Mouse (Mus musculus) heart, adult 2 months (tissue): ENCODE results near the gene Usp19. TPM values are rescaled to one million over a fixed set of nuclear protein-coding genes. Genes with fewer than 3 reads are reported as not detected.

Experiments used
- DNase-seq, 2 experiments: peaks; one replicate each; pipeline ENCODE4 v3.0.0; 2021
- H3K27ac ChIP-seq: fragments of 200-600 bp; 2 replicates; pipeline ENCODE4 v1.8.1; 2022
- H3K27me3 ChIP-seq: fragments of 200-500 bp; 2 replicates; pipeline ENCODE4 v1.6.1; 2012; ENCODE audit warnings: mild to moderate bottlenecking, low read length, inconsistent platforms, mixed read lengths; ENCODE audit not compliant: control insufficient read depth, insufficient read depth
- H3K36me3 ChIP-seq: fragments of 200-500 bp; 2 replicates; pipeline ENCODE4 v1.6.1; 2012; ENCODE audit warnings: low read length, inconsistent platforms; ENCODE audit not compliant: control insufficient read depth, insufficient read depth
- H3K4me1 ChIP-seq: fragments of 200-500 bp; 2 replicates; pipeline ENCODE4 v1.6.1; 2011; ENCODE audit warnings: low read length; ENCODE audit not compliant: control insufficient read depth, insufficient read depth
- H3K4me3 ChIP-seq: fragments of 200-600 bp; 2 replicates; pipeline ENCODE4 v1.8.1; 2022
- H3K79me2 ChIP-seq: fragments of 200-500 bp; replicated peaks from 2 replicates; pipeline ENCODE4 v1.6.1; 2012; ENCODE audit warnings: mild to moderate bottlenecking, inconsistent platforms, low read length, moderate library complexity, mixed read lengths; ENCODE audit not compliant: control insufficient read depth, insufficient read depth
- H3K9ac ChIP-seq: fragments of 200-500 bp; 2 replicates; pipeline ENCODE4 v1.6.1; 2012; ENCODE audit warnings: low read depth, mild to moderate bottlenecking, control low read depth, inconsistent platforms, low read length, mixed read lengths
- CTCF ChIP-seq: fragments of 200-600 bp; IDR thresholded peaks from 2 replicates; pipeline ENCODE4 v1.8.1; 2022; ENCODE audit warnings: antibody characterized with exemption, mild to moderate bottlenecking, moderate library complexity
- EP300 ChIP-seq: fragments of 200-500 bp; IDR thresholded peaks from 2 replicates; pipeline ENCODE4 v1.6.1; 2011; ENCODE audit warnings: low read depth, low read length, control low read depth; ENCODE audit not compliant: insufficient read depth
- POLR2A ChIP-seq: fragments of 200-500 bp; IDR thresholded peaks from 2 replicates; pipeline ENCODE4 v1.6.1; 2011; ENCODE audit warnings: mild to moderate bottlenecking, low read depth, low read length, control low read depth; ENCODE audit not compliant: insufficient read depth
- WGBS: fragments of 180-500 bp; shearing (Covaris S2); methylation state at CpG from one replicate; pipeline ENCODE4 v1.1.7; 2018; 5-methylcytosine and 5-hydroxymethylcytosine counted together
- intact Hi-C: fragments of 180-260 bp; cut with DNase I; formaldehyde crosslinking; loops from one replicate; pipeline ENCODE4 v1.15.1; 2025
- polyA plus RNA-seq: library from polyadenylated mRNA; depleted of rRNA; stranded (reverse); fragments of >200 nt; gene quantifications from 2 replicates; pipeline ENCODE4 v1.2.3, GENCODE M21; 2012
- total RNA-seq, 2 experiments: library from RNA; stranded (reverse); gene quantifications; 2 replicates each; pipeline ENCODE4 v1.2.3; 2021

Usp19 gene
- total and polyA plus RNA-seq, 3 experiments = 83.2 to 110 (median 91.9) TPM

GRCm38 (mm10) chr9:108461675-108462074, 28.7 kb upstream of the Usp19 start:
- no peaks in the 10 kb centered on the region for H3K36me3 ChIP-seq
- no peak for DNase-seq
- 64% methylated on average over 5 of the region's 5 CpGs for WGBS
- H3K9ac ChIP-seq = no peak overlapping the region
- peak overlapping the region; percentile 97 for H3K4me3 ChIP-seq
- H3K79me2 ChIP-seq = peaks cover 2% of the 10 kb centered on the region
- intact Hi-C loops = loop anchor here (2.0 kb wide), 1 partner anchor 17 kb away; the partner anchor contains the start of gene Lamb2
- H3K4me1 ChIP-seq = peaks cover 13% of the 10 kb centered on the region
- H3K27ac ChIP-seq = peak overlapping the region; percentile 97
- no peak for TF ChIP-seq CTCF
- TF ChIP-seq POLR2A = no peak
- TF ChIP-seq EP300 = no peak
- no peaks in the 10 kb centered on the region for H3K27me3 ChIP-seq

DNA sequence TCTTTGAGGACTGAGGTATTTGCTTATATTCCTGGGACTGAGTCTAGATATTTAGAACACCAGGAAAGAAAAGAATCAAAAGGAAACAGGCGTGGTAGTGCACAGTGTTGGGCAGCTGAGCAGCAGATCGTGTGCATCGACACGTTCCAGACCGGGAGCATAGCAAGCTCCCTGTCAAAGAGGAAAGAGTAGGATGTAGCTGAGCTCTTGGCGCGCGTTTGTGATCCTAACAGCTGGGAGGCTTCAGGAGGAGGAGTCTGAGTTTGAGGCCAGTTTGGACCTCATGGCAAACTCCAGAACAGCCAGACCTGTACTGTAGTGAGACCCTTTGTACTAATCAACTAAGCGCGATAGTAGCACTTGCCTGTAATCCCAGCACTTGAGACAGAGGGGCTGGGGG, 28.2 kb upstream of the Usp19 start:
- Histone ChIP-seq H3K4me1 (peaks cover 13% of the 10 kb centered on the region), H3K4me3 (no peak overlapping the region), H3K9ac (0 out of 2 replicates have a peak overlapping the region, but pooled peaks have one; percentile 1), H3K27ac (peak overlapping the region; percentile 97), H3K27me3 (no peaks in the 10 kb centered on the region), H3K79me2 (peaks cover 2% of the 10 kb centered on the region), H3K36me3 (no peaks in the 10 kb centered on the region)
- 41% methylated on average over 10 of the region's 10 CpGs for WGBS
- TF ChIP-seq POLR2A (peak; percentile 39; the same call in 1 of the 2 replicates), CTCF (no peak), EP300 (no peak)
- DNase-seq = peak; percentile 49 to 55
- intact Hi-C loops = no loop called here

DNA sequence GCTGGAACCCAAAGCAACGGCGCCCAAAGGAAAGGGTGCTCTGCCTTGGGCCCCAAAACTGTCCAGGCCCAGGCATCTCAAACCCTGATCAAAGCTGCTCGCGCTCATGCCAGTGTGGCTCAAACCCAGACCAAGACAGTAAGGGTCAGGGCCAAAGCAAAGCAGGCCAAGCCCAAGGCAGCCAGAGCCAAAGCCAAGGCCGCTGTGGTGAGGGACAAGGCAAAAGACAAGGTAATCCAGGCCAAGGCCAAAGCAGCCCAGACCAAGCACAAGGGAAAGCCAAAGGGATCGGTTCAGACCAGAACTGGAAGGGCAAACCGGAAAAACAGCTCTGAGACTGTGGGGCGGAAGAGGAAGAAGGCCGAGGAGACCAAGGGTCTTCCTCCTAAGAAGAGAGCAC, 26.7 kb upstream of the Usp19 start:
- Histone ChIP-seq H3K79me2 (peaks cover 2% of the 10 kb centered on the region), H3K9ac (no peak overlapping the region), H3K27me3 (no peaks in the 10 kb centered on the region), H3K36me3 (no peaks in the 10 kb centered on the region), H3K4me1 (peaks cover 13% of the 10 kb centered on the region), H3K4me3 (no peak overlapping the region), H3K27ac (no peak overlapping the region)
- no peak for DNase-seq
- 95% methylated on average over 9 of the region's 9 CpGs for WGBS
- intact Hi-C loops = no loop called here
- TF ChIP-seq EP300 (no peak), POLR2A (no peak), CTCF (no peak)

GRCm38 (mm10) chr9:108466219-108466618, 24.2 kb upstream of the Usp19 start:
- H3K79me2 ChIP-seq = peaks cover 2% of the 10 kb centered on the region
- H3K4me1 ChIP-seq = peaks cover 13% of the 10 kb centered on the region
- no peaks in the 10 kb centered on the region for H3K36me3 ChIP-seq
- DNase-seq = no peak
- H3K27ac ChIP-seq = no peak overlapping the region
- intact Hi-C loops = no loop called here
- no peak overlapping the region for H3K9ac ChIP-seq
- 93% methylated on average over 2 of the region's 2 CpGs for WGBS
- H3K27me3 ChIP-seq = no peaks in the 10 kb centered on the region
- H3K4me3 ChIP-seq = no peak overlapping the region
- TF ChIP-seq CTCF (no peak), POLR2A (no peak), EP300 (no peak)

DNA sequence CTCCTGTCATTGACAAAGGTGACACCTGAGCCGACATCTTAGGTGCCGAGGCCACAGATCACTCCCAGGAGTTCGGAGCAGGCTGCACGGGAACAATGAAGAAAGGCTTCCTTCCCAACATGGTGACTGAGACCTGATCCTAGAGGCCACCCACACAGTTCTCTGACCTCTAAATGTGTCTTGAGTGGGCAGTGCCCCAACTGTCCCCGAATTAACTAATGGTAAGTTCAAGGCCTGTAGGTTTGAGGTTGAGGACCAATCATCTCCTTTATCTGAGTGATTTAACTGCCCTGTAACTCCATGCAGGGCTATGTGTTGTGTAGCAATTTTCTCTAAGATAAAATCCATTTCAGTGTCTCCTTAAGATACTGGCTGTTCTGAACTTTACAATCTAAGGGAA, 21.0 kb upstream of the Usp19 start:
- TF ChIP-seq EP300 = no peak
- TF ChIP-seq POLR2A = no peak
- TF ChIP-seq CTCF = no peak
- Histone ChIP-seq H3K27me3 (no peaks in the 10 kb centered on the region), H3K79me2 (no peaks in the 10 kb centered on the region), H3K4me1 (no peaks in the 10 kb centered on the region), H3K36me3 (no peaks in the 10 kb centered on the region), H3K4me3 (no peak overlapping the region), H3K9ac (no peak overlapping the region), H3K27ac (no peak overlapping the region)
- WGBS = 76% methylated on average over 5 of the region's 5 CpGs
- intact Hi-C loops = no loop called here
- no peak for DNase-seq

GRCm38 (mm10) chr9:108469845-108470244, 20.6 kb upstream of the Usp19 start:
- H3K27ac ChIP-seq = no peak overlapping the region
- DNase-seq = no peak
- no peaks in the 10 kb centered on the region for H3K27me3 ChIP-seq
- intact Hi-C loops = no loop called here
- H3K79me2 ChIP-seq = no peaks in the 10 kb centered on the region
- no peak overlapping the region for H3K9ac ChIP-seq
- no peaks in the 10 kb centered on the region for H3K36me3 ChIP-seq
- no peaks in the 10 kb centered on the region for H3K4me1 ChIP-seq
- H3K4me3 ChIP-seq = no peak overlapping the region
- no peak for TF ChIP-seq EP300
- WGBS = 59% methylated on average over 4 of the region's 4 CpGs
